Mouse (Mus musculus) lung, postnatal 25 days (tissue): ENCODE data around the gene Astn2.

Experiments used
- DNase-seq: peaks from one replicate; pipeline ENCODE4 v3.0.0; 2022; ENCODE audit warnings: low spot score

Astn2 gene

DNA sequence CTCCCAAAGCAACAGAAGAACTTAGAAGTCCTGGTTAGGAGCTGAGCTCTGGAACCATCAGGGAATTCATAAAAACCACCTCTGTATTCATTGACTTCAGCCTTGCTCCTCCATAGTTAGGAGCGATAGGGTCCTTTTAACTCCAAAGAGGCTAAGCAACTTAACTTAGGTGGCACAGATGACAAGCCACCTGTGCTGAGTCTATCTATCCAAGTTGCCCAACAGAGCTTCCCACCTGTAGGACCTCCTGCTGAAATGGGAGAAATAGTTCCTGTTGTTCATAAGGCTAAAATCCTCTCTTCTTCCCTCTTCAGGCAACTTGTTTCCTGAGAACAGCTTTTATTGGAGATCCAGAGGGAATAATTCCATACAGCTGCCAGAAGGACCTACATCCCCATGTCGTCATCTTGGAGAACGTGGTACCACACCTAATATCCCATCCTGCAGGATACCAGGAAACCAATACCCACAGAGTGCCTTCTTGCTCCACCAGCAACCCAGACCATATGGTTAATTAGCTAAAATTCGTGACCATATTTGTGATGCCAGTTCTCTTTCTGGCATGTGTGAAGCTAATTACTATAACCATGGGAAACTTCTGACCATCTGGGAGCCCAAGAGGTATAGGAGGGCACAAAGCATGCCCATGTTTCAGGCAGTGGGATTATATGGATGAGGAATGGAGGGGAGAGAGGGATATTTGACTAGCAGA is 730.0 kb downstream of the Astn2 start:
- DNase-seq: no peak

DNA sequence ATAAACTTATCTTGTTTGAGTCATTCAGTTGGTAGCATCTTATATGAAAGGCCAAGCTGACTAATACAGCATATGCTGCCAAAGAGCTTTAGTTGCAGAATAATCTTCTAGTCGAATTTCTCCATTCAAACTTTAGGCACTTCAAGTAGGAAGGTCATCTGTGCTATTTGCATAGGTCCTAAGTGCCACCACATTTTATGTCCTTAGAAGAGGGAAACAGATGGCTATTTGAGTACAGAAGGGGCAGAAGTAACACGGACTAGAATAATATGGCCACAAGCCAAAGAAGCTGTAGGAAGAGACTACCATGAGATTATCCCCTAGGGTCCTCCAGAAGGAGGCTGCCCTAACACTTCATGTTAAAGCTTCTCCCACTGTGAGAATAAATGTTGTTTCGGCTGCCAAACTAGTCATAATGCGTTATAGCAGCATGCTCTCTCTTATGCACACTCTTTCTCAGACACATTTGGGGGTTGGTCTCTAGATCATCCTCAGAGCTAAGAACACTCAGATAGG is 730.9 kb downstream of the Astn2 start:
- no peak for DNase-seq

DNA sequence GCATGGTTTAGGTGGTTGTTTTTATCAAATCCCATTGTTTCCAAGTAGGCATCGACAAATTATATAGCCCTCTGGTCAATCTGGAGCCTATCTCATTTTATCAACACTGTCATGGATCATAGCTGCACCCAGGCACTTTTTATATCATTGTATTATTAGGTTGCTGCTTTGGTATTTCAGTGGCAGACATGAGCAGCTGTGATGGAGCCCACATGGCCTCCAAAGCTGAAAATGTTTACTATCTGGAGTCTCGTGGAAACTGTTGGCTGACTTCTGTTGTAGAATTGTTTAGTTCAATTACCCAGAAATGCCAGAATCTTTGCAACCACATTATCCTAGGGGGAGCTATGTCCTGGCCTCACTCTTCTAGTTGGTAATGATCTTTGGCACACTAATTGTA is 732.1 kb downstream of the Astn2 start:
- peak; percentile 1 for DNase-seq

DNA sequence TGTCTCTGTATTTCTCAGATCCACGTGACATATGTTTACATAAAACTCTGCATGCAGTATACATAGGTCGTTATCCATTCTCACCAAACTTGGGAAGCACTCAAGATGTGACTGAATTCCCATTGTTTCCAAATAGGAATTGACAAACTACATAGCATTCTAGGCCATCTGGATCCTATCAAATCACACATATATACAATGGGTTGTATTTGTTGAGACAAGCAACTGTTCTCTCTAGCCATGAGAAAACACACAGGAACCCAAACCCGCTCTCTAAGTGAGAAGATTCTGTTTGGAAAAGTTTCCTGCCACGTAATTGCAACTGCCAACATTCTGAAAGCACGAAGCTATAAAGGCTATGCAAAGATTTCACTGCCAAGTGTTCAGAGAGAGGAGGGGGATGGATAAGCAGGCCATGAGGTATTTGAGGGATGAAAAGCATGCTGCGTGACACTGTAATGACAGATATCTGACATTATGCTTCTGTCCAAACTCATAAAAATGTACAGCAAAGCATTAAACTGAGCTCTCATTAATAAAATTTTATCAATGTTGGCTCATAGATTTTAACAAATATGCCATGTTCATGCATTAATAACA is 732.7 kb downstream of the Astn2 start:
- DNase-seq: no peak

DNA sequence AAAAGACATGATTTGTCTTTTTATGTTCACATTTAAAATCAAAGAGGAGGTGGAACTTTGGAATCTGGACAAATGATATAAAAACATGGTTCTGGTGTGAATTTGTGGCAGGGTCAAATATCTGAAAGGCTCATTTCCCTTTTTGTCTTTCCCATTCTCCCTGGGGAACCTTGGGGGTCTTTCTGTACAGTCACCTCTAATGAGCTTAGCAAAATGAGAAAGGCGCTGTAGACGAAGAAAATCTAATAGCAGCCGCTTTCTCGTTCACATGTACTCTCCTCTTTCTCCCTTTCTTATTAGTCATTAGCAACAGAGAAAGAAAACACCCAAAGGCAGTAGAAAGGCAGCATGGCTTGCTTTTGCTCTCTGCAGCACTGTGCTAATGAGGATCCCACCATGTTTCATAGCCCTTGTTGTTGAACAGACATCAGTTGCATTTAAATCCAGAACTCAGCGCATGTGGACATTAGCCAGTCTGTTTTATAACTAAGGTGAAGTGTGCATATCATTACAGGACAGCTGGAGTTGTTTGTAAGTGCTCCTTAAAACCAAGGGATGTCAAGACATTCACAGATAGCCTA is 737.3 kb downstream of the Astn2 start:
- DNase-seq: no peak

DNA sequence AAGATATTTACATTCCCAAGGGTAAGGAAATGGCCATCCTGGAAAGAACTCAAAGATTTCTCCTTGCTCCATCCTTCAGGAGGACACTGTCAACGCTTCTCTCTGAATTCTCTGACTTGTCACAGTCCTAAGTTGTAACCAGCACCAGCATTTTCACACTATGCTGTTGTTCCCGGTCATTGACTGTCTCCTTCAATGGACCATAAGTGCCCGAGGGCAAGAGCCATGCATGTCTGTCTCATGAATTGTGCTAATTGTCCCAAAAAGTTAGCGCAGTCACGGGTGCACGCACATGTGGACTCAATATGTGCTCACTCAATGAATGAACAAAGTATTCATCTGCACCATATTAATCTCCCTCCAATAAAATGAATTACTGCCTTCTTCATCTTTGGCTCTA is 741.2 kb downstream of the Astn2 start:
- no peak for DNase-seq

DNA sequence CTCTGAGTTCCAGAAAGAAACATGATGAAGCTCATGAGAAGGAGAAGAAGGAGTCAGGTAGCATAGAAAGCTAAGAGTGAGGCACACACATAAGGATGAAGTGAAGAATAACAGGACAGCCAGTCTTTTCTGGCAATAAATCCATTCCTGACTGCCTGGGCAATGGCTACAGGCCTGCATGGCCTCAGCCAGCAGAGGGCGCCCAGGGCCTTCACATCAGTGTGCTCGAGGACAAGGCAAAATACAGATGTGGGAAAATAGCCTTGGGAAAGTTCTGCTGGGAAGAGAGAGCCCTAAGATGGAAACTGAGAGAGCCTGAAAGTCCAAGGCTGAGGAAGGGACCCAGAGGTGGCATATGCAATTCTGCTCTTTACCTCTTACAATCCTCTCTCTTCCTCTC is 749.7 kb downstream of the Astn2 start:
- peak; percentile 43 for DNase-seq

DNA sequence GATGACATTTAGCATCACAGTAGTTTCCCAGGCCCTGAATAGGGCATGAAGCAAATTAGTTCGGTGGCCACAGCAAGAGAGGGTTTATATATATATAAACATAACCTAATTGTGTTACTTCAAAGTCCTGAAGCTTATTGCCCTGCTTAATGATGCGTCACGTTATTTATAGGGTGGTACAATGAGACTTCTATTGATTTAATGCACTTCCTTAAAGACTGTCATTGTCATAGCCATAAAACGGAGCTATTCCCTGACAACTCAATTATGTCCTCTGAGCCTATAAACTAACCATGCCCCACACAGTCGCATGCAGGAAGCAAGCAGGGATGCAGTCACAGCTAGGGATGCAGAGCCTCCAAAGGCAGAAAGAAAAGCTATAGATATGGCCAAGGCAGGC is 761.8 kb downstream of the Astn2 start:
- DNase-seq: no peak

DNA sequence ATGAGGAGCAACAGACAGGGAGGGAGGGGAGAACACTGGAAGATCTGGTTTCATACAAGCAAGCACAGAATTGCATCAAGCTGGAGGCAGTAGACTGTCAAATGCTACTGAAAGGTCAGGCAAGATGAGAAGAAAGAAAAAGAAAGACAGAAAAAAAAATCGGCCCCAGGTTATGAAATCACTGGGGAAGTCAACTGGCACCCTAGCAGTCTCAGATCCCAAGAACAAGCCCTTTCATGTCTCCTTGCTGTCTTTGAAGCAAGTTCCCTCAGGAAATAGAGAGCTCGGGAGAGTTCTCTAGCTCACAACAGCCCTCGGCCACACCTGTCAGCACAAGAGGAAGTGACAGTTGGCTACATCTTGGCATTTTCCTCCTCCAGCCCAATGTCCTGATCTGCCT is 766.2 kb downstream of the Astn2 start:
- no peak for DNase-seq

DNA sequence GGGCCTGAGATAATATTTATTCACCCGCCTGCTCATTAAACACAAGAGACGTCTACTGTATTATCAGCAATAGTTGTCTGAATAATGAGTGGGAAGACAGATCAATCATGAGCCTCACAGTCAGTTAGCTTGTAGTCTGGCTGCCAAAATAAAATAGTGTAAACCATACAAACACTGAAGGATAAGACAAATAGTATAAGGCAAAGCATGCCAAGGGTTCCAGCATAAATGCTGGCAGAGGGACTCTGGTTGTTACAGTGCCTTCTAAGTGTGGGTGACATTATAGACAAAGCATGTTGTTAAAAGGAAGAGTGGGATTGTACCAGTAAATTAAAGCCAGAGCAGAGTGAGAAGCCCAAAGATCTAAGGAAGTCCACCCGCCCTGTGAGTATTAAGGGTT is 784.3 kb downstream of the Astn2 start:
- no peak for DNase-seq

DNA sequence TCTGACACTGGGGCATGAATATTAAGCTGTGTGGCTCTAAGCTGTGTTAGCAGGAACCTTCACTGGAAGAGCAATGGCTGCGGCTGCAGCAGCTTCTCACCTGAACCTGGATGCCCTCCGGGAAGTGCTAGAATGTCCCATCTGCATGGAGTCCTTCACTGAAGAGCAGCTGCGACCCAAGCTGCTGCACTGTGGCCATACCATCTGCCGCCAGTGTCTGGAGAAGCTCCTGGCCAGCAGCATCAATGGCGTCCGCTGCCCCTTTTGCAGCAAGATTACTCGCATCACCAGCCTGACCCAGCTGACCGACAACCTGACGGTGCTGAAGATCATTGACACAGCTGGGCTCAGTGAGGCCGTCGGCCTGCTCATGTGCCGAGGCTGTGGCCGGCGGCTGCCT is 791.3 kb downstream of the Astn2 start:
- no peak for DNase-seq

DNA sequence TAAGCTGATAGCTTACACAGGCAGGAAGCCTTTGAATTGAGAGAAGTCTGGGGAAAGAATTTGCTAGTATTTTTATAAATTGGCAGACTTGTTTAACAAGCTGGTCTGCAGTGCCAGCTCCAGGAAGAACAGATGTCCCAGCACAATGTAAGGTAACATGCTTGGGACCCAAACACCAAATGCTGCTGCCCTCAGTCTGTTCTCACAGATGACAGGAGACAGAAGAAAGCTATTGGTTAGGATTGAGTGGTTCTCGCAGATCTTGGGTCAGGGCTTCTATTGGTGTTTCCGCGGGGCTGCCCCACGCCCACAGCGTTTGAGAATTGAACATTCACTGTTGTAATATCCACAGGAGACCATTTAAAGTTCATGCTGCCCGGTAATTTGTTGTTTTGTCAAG is 793.5 kb downstream of the Astn2 start:
- no peak for DNase-seq

DNA sequence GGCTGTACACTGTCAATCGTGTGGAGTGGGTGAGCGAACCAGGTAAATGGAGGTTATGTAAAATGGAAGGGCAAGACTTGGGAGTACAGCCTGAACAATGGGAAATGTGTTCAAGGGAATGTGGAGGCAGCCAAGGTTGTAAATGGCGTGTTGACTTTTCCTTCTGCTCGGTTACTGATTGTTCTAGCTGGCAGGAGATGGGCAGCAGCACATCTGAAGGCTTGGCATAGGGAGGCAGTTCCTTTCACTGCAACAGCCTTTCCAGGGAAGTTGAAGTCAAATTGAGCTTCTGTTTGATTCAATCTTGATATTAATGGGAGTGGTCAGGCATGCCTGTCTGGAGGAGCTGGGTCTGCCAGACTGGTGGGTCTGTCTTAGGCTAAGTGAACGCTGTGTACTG is 794.1 kb downstream of the Astn2 start:
- DNase-seq: no peak

DNA sequence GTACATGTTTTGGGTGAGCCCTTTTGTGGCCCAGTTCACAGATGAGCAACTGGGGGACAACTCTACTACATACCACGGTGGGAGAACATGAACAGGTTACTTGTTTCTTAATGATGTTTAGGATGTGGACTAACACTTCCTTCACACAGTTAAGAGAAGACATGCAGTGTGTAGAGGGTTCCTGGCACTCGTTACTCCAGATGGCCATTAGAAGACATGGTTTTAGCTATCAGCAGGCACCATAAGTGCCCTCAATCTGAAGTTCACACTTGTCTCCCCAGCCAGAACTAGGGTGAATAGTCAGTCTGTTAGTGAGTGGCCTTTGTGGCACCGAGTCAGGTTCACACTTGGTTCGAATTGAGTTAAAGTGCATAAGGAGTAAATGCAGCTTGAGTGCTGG is 796.3 kb downstream of the Astn2 start:
- DNase-seq: no peak

DNA sequence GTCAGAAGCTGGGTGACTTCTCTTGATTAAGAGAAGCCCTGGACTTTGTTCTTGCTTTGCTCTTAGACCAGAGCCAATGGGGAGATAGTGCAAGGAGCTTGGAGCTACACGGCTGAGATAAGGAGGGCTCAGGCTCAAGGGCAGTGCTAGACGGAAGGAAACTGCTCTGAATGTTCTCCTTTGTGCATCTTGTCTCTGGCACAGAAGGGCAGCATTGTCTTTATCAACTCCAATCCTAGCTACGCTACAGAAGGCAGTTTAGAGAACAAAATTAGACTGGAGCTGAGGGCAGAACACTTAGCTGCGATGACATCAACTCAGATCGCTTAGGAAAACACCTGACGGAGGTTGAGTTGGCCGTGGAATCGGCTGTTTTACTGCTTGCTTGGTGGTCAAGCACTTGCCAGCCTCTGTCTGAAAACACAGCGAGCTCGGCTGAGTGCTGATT is 797.2 kb downstream of the Astn2 start:
- no peak for DNase-seq

DNA sequence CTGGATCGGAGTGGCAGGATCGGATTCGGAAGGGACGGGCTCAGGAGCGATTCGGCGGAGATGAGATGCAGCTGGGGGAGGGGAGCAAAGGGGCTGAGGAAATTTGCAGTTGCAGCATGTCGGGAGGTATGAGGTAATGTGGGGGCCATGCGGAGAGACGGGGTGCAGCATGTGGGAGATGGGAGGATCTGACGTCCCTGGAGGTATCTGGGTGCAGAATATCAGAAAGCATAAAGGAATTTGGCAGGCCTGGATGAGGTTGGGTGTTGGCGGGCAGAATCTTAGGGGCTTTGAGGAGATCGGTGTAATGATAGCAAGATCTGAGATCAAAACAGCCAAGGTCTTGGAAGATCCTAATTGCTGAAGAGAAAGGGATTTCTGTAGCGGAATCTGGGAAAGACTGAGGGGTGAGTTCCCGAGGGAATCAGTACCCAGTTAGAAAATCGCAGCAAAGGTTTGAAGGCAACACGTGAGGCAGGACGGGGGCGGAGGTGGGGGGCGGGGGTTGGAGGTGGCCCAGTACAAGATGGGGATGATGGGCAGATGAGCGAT is 799.2 kb downstream of the Astn2 start:
- DNase-seq: no peak

DNA sequence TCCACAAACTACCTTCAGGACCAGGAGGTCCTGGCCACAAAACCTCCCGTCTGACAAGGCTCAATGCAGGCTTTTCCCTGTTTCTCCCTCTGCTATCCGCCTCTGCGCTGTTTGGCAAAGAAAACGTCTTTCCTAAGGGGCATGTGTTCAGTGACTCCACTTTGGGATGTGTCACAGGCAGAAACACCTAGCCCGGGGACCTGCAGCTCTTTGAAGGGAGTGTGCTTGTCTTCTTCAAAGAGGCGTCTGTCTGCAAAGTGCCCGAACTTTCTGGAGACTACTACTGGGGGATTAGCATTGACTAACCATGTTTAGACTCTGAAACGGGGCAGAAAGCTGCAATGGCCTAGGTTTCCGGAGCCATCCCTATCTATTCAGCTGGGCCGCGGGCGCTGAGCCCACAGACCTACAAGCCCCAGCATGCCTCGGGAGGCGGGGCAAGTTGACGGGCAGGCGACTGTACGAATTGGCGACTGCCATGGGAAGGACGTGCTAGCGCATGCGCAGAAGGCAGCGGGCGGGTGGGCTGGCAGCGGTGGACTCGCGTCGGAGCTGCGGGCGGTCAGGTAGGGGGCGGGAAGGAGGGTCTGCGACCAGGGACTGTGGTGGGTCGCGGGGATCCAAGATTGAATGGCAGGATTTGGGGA is 799.8 kb downstream of the Astn2 start, which contains the start of gene Trim32:
TSS of gene Trim32 (plus strand) at position 483 of the 647 bp plus-strand sequence.
- DNase-seq: peak; percentile 98

DNA sequence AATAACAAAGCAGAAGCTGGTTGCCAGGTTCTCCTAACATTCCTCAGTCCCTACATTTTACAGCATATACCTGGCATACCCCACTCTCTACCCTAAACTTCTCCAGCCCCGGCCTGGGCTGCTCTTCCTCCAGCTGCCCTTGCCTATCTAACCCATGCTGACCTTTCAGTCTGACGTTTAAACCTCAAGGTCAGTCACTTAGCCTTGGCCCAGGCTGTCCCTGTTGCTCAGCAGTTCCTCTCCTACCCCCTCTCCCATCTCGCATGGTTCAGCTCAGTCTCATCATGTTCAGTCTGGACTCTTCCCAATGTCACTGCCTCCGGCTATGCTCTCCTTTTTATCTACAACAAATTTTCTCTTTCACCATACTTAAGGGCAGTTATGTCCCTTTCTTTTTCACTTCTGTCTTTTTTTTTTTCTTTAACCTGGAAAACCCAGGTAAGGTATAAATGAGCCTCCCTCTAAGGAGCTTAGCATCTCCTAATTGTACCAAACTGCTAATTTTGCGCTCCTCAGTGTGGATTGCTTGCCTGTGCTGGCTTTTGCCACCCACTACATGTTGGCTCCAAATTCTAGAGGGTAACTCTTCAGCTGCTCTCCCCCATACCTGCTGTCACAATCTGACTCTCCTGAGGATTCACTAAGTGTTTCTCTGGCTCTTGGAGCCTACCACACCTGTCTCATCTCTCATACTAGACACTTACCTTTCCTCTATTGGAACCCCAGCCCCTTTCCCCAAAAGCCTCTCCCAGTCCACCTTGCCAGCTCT is 809.6 kb downstream of the Astn2 start:
- DNase-seq: no peak

DNA sequence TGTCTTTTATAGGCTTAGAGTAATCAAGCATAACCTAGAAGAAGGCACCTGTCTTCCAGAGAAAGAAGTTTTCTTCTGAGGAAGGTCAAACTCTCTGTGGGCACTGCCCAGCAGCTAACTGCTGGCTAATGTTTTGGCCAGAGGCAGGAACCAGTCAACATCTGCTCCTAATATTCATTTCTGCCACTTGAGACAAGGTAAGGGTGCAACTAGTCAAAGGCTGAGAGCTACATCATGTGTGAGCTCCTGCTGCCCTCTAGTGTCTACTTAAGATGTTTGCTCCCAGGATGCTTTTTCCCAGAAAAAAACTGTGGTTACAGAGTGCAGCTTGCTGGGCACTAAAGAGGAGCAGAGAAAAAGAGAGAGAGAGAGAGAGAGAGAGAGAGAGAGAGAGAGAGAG is 814.6 kb downstream of the Astn2 start:
- DNase-seq: peak; percentile 40

DNA sequence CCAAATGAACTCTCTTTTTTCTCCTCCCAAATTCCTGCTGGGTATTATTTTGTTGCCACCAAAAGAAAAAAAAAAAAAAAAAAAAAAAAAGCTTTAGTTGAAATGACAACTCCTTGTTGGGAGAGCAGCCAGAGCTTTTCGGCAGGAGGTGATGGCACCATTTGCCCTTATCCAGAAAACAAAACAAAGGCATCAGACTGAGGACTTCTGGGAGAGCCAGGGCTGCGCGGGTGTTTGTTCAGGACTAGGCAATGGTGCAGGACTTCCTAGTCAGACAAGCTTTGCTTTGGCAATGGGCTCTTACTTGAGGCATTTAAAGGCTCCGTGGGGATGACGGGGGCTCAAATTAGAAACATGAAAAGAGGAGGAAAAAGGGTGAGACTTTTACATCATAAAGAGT is 817.5 kb downstream of the Astn2 start:
- no peak for DNase-seq

DNA sequence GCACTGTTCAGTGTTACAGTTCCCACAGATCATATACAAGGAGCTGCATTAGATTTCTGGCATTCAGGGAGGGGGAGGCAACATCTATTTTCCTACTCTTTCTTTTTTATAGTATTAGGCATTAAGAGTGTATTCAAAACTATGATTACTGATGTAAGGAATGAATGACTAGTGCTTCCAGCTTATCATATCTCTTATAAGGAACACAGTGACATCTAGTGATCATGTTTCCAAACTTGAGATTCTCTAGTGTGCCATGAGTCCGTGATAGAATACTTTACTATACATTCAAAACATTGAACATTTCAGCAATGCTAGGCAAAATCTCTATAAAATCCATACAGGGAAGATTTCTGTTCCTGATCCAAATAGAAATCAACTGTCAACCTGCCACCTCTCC is 824.2 kb downstream of the Astn2 start:
- DNase-seq: no peak

DNA sequence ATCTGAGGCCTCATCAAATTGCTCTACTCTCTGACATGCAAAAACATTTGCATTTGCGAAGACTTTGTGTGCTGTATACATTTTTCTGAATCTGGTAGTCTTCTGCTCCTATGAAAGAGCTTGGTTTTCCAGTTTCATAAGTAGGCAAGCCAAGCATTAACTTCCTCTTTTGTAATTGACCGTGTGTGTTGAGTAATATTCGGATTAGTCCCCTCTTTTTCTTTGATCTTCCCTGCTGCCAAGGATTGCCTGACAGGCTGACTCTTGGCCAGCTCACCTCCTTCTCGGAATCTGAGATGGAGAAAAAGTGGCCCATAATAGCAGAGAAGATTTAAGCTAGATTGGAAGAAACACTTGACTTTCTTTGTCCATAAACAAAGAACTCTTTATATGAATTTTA is 838.9 kb downstream of the Astn2 start:
- DNase-seq: peak; percentile 3
